Mouse (Mus musculus) stomach, postnatal 0 days (tissue): ENCODE measurements at regions not wholly inside any gene's neighbourhood (a gene's known extent, or its start where the extent isn't known, plus 50 kb on each side); places are given as distances from the start of the nearest gene placed in this dataset.
"Not testable (repeated sequence)": the region's sequence is repeated elsewhere in the genome, so short reads cannot be mapped to it uniquely, and the experiment has no call there.

Experiments
- ATAC-seq: fragments of 200-750 bp; cut with Nextera tagmentation; 2 replicates; pipeline ENCODE4 v1.8.0; 2017; ENCODE audit not compliant: low FRiP score, low TSS enrichment
- DNase-seq: peaks from one replicate; pipeline ENCODE4 v3.0.0-alpha.2; 2016; ENCODE audit warnings: low spot score
- H3K27ac ChIP-seq: fragments of 300-500 bp; sonication (generic); replicated peaks from 2 replicates; pipeline ENCODE4 v1.5.1; 2014; ENCODE audit warnings: mild to moderate bottlenecking, control low read depth
- H3K27me3 ChIP-seq: fragments of 300-500 bp; sonication (generic); 2 replicates; pipeline ENCODE4 v1.6.1; 2014; ENCODE audit warnings: low read length; ENCODE audit not compliant: control insufficient read depth, insufficient read depth
- H3K36me3 ChIP-seq: fragments of 300-500 bp; sonication (generic); 2 replicates; pipeline ENCODE4 v1.6.1; 2014; ENCODE audit warnings: low read length, mixed read lengths; ENCODE audit not compliant: control insufficient read depth, insufficient read depth
- H3K4me1 ChIP-seq: fragments of 300-500 bp; sonication (generic); replicated peaks from 2 replicates; pipeline ENCODE4 v1.6.1; 2014; ENCODE audit warnings: antibody characterized with exemption; ENCODE audit not compliant: control insufficient read depth, insufficient read depth
- H3K4me2 ChIP-seq: fragments of 300-500 bp; sonication (generic); replicated peaks from 2 replicates; pipeline ENCODE4 v1.6.1; 2014; ENCODE audit warnings: low read depth, mild to moderate bottlenecking, control low read depth, moderate library complexity
- H3K4me3 ChIP-seq: fragments of 300-500 bp; sonication (generic); 2 replicates; pipeline ENCODE4 v1.5.1; 2014; ENCODE audit warnings: low read depth, low read length, control low read depth
- H3K9ac ChIP-seq: fragments of 300-500 bp; sonication (generic); 2 replicates; pipeline ENCODE4 v1.6.1; 2014; ENCODE audit warnings: mild to moderate bottlenecking, low read length, control low read depth, mixed read lengths
- H3K9me3 ChIP-seq: fragments of 300-500 bp; sonication (generic); 2 replicates; pipeline ENCODE4 v1.6.1; 2016; ENCODE audit warnings: low read length; ENCODE audit not compliant: control insufficient read depth
- CTCF ChIP-seq: IDR thresholded peaks from 2 replicates; pipeline ENCODE4 v1.5.1; 2016; ENCODE audit warnings: antibody characterized with exemption, low read depth, mild to moderate bottlenecking, moderate library complexity
- EP300 ChIP-seq: optimal IDR thresholded peaks from 2 replicates; pipeline ENCODE3; 2016; ENCODE audit warnings: antibody characterized with exemption
- whole genome bisulfite sequencing: fragments of 180-500 bp; shearing (Covaris S2); extraction: QIAGEN DNeasy Blood & Tissue Kit; methylation state at CpG from one replicate; pipeline ENCODE4 v1.1.7; 2014; 5-methylcytosine and 5-hydroxymethylcytosine counted together

GRCm38 (mm10) chr8:5283799-5284198 lies 178.6 kb upstream of the Slc10a2 start:
- Histone ChIP-seq H3K4me3 (no peak overlapping the region), H3K27ac (no peak overlapping the region), H3K9ac (no peak overlapping the region), H3K36me3 (no peaks in the 10 kb centered on the region), H3K27me3 (no peaks in the 10 kb centered on the region), H3K4me2 (no peak overlapping the region), H3K4me1 (no peaks in the 10 kb centered on the region), H3K9me3 (no peaks in the 10 kb centered on the region)
- ATAC-seq (no peak), DNase-seq (no peak)
- TF ChIP-seq CTCF, result no peak
- TF ChIP-seq EP300, result no peak

- Histone ChIP-seq H3K4me3 (no peak overlapping the region), H3K27me3 (no peaks in the 10 kb centered on the region), H3K36me3 (no peaks in the 10 kb centered on the region), H3K9me3 (no peaks in the 10 kb centered on the region), H3K27ac (no peak overlapping the region), H3K4me1 (no peaks in the 10 kb centered on the region), H3K4me2 (no peak overlapping the region), H3K9ac (no peak overlapping the region)
- ATAC-seq (no peak), DNase-seq (no peak)
- WGBS, result 41% methylated on average over 1 of the region's 1 CpGs
- no peak for TF ChIP-seq EP300
- TF ChIP-seq CTCF, result 0 out of 2 replicates have a peak, but pooled peaks have one; percentile 7
These were observed 157.2 kb upstream of the Slc10a2 start for GRCm38 (mm10) chr8:5262316-5262715.

GRCm38 (mm10) chr8:5241871-5242270 lies 136.7 kb upstream of the Slc10a2 start:
- H3K4me3 ChIP-seq, H3K9ac ChIP-seq, H3K4me1 ChIP-seq, DNase-seq, H3K4me2 ChIP-seq, H3K36me3 ChIP-seq, H3K27ac ChIP-seq, H3K9me3 ChIP-seq, ATAC-seq, H3K27me3 ChIP-seq: not testable (repeated sequence)
- WGBS, result 96% methylated on average over 10 of the region's 22 CpGs
